Comparison of ENCODE assay signal across 32 mouse cellular contexts in genomic region chr2:120476277-120477087, GRCm38 (mm10). TPM values are rescaled to one million over a fixed set of nuclear protein-coding genes. Genes with fewer than 3 reads are reported as not detected.
DNase-seq lines count a peak whose midpoint lies in the region; ATAC-seq and TF ChIP-seq lines count a peak whose summit lies in the region.
"Had no signal": no experiment of that assay in that cellular context is flagged by ENCODE, and none has a peak within 500 bp of the region (broad histone marks: within the 10 kb centered on the region; RNA-seq: fewer than 3 reads in every experiment).

No protein-coding gene starts in this region.

- no peaks in the 10 kb centered on the region for H3K36me3 ChIP-seq in midbrain, embryonic 11.5 days (ENCODE audit: control insufficient read depth, insufficient read depth, low read length)
- no peaks in the 10 kb centered on the region for H3K36me3 ChIP-seq in midbrain, embryonic 15.5 days (replicated peaks)
- H3K36me3 ChIP-seq: limb, embryonic 10.5 days; limb, embryonic 15.5 days; liver, embryonic 13.5 days had no signal

- H3K9me3 ChIP-seq in midbrain, embryonic 11.5 days (ENCODE audit: control insufficient read depth, low read length), result peaks cover 3% of the 10 kb centered on the region; the same call in 1 of the 2 replicates
- no peaks in the 10 kb centered on the region for H3K9me3 ChIP-seq in midbrain, embryonic 15.5 days
- H3K9me3 ChIP-seq: limb, embryonic 10.5 days; limb, embryonic 15.5 days; liver, embryonic 13.5 days; megakaryocyte, embryonic 14.5 days had no signal

- DNase-seq in gastrocnemius, adult 2 months, result no peak
- no peak for DNase-seq in gastrocnemius, adult 18-20 months (ENCODE audit: low spot score)
- peak; percentile 89 for DNase-seq in midbrain, embryonic 11.5 days (ENCODE audit: low spot score, missing footprints)
- DNase-seq in ES-CJ7 (ENCODE audit: low read depth, low spot score) (peak; percentile 38), R1 (ENCODE audit: low read depth, low spot score) (peak; percentile 94)
- no peak for DNase-seq in cerebellum, adult 8-10 months
- DNase-seq: adrenal gland, postnatal 25 days; B cell, adult 2 months; cerebellum, adult 11-12 months; cerebellum, postnatal 10 days; heart, adult 2 months; heart, postnatal 14 days; kidney, adult 9 months; kidney, postnatal 10 days; layer of hippocampus, adult 9-11 months; liver, embryonic 13.5 days; lung, adult 18-20 months; lung, postnatal 4 days; right cerebral cortex, postnatal 4 days; thymus, adult 18-20 months; thymus, postnatal 25 days had no signal

- intact Hi-C loops in gastrocnemius, adult 2 months (cut with DNase I), result loop anchor here (10.0 kb wide), 1 partner anchor 388 kb away; no protein-coding TSS in a partner anchor

- peak overlapping the region; percentile 24 for H3K27ac ChIP-seq in gastrocnemius, adult 2 months
- peak overlapping the region; percentile 6 for H3K27ac ChIP-seq in midbrain, embryonic 11.5 days (ENCODE audit: low read depth, low read length)
- no peak overlapping the region for H3K27ac ChIP-seq in midbrain, embryonic 15.5 days
- H3K27ac ChIP-seq: heart, adult 2 months; limb, embryonic 10.5 days; limb, embryonic 15.5 days; liver, embryonic 13.5 days; stomach, postnatal 0 days had no signal

- no peaks in the 10 kb centered on the region for H3K27me3 ChIP-seq in midbrain, embryonic 11.5 days (ENCODE audit: control insufficient read depth, insufficient read depth, low read length)
- H3K27me3 ChIP-seq in midbrain, embryonic 15.5 days (replicated peaks), result no peaks in the 10 kb centered on the region
- H3K27me3 ChIP-seq: limb, embryonic 15.5 days; liver, embryonic 13.5 days; megakaryocyte, embryonic 14.5 days; Patski had no signal

- TF ChIP-seq CTCF in gastrocnemius, adult 2 months (IDR thresholded peaks at IDR 0.05), result no peak

- H3K4me1 ChIP-seq in midbrain, embryonic 11.5 days (ENCODE audit: control insufficient read depth, insufficient read depth, low read length), result peaks cover 7% of the 10 kb centered on the region; the same call in 1 of the 2 replicates
- no peaks in the 10 kb centered on the region for H3K4me1 ChIP-seq in midbrain, embryonic 15.5 days
- H3K4me1 ChIP-seq: limb, embryonic 10.5 days; limb, embryonic 15.5 days; liver, embryonic 13.5 days had no signal

- peak; percentile 87 for ATAC-seq in midbrain, embryonic 11.5 days (ENCODE audit: low FRiP score)
- no peak for ATAC-seq in midbrain, embryonic 15.5 days (replicated peaks)
- ATAC-seq: forebrain, embryonic 14.5 days; intestine, postnatal 0 days; lung, postnatal 0 days; Patski had no signal

- 40% methylated on average over 13 of the region's 13 CpGs for WGBS in midbrain, embryonic 11.5 days
- 41% methylated on average over 13 of the region's 13 CpGs for WGBS in midbrain, embryonic 15.5 days

- H3K4me3 ChIP-seq in gastrocnemius, adult 2 months, result no peak overlapping the region
- no peak overlapping the region for H3K4me3 ChIP-seq in midbrain, embryonic 11.5 days (ENCODE audit: low read depth, low read length)
- no peak overlapping the region for H3K4me3 ChIP-seq in midbrain, embryonic 15.5 days
- H3K4me3 ChIP-seq: erythroblast, embryonic 14.5 days; heart, adult 2 months; limb, embryonic 10.5 days; limb, embryonic 15.5 days; liver, embryonic 13.5 days; megakaryocyte, embryonic 14.5 days had no signal

- peak overlapping the region; percentile 18; the same call in 1 of the 2 replicates for H3K9ac ChIP-seq in midbrain, embryonic 11.5 days (ENCODE audit: low read length)
- H3K9ac ChIP-seq in midbrain, embryonic 15.5 days, result no peak overlapping the region
- H3K9ac ChIP-seq: limb, embryonic 15.5 days; liver, embryonic 13.5 days had no signal

- H3K4me2 ChIP-seq in midbrain, embryonic 11.5 days, result peak overlapping the region; percentile 10; the same call in 1 of the 2 replicates
- H3K4me2 ChIP-seq in midbrain, embryonic 15.5 days, result no peak overlapping the region
- H3K4me2 ChIP-seq: limb, embryonic 15.5 days; liver, embryonic 13.5 days had no signal

RNA-seq across cellular contexts. Expression of gene Capn3, which starts 20.7 kb away (rescaled TPM):
- total RNA-seq in gastrocnemius, adult 2 months (2021), result 100 to 1,000 TPM; 126 to 149 TPM
- total RNA-seq in gastrocnemius, adult 18-20 months (2021), result 100 to 1,000 TPM; 126 to 135 TPM
- 4.8 and 5.9 TPM in 2 replicates for polyA plus RNA-seq in midbrain, embryonic 11.5 days (2014; fragmentation: Nextera tagmentation; extraction: Ambion mirVana)
- polyA plus RNA-seq in midbrain, embryonic 15.5 days (2015; fragmentation: Nextera tagmentation; extraction: Ambion mirVana), result 0.50 and 1.2 TPM in 2 replicates
- total RNA-seq: MEL had no signal
- polyA plus RNA-seq: erythroblast, embryonic 14.5 days; Patski had no signal

Comparison
In these comparisons a context has a peak if more than half of its experiments do, and no peak if none do; other contexts are left out.
1. DNase-seq: peak in midbrain, embryonic 11.5 days (single experiment), ES-CJ7 (single experiment) and R1 (single experiment); none in gastrocnemius, adult 2 months (single experiment), gastrocnemius, adult 18-20 months (single experiment) and cerebellum, adult 8-10 months (single experiment).